Mouse (Mus musculus) heart, postnatal 14 days (tissue): ENCODE data around the gene Vmn2r75. TPM values are rescaled to one million over a fixed set of nuclear protein-coding genes. Genes with fewer than 3 reads are reported as not detected.
"Not testable (repeated sequence)": the region's sequence is repeated elsewhere in the genome, so short reads cannot be mapped to it uniquely, and the experiment has no call there.

ENCODE experiments used
- DNase-seq, 2 experiments: peaks; one replicate each; pipeline ENCODE4 v3.0.0; 2021 to 2022
- intact Hi-C: fragments of 180-260 bp; cut with DNase I; formaldehyde crosslinking; loops from one replicate; pipeline ENCODE4 v1.15.1; 2025
- long read RNA-seq, 2 experiments: library from polyadenylated mRNA; stranded (forward); transcript quantifications; one replicate each; pipeline ENCODE4 v2.0.0; 2021
- total RNA-seq, 2 experiments: library from RNA; stranded (reverse); gene quantifications; 2 replicates each; pipeline ENCODE4 v1.2.3; 2021

The Vmn2r75 gene
- total RNA-seq: not detected
- long read RNA-seq, experiment 1: 0 reads
- long read RNA-seq, experiment 2: 0 reads

DNA sequence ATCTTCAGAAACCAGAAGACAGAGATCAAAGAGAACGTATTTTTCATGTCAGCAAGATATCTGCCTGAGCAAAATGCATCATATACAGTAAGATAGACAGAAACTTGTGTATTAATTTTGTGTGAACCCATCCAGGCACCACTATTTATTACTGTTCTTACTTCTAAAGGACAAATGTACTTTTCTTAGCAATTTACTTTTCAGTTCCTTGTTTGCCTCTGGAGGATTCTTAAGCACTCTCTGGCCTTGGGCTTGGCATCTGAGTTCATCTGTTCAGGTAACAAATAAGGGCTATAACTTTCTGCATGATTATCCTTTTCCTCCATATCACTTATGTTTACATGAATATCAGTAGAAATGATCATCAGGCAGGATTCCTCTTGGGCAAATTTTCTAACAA lies at the start of gene Vmn2r75:
Gene Vmn2r75 (minus strand): TSS at position 101 of the 400 bp plus-strand sequence.
- intact Hi-C loops, DNase-seq: not testable (repeated sequence)

- DNase-seq: no peak
- intact Hi-C loops: no loop called here
Measured at GRCm38 (mm10) chr7:86211345-86211744, 39.8 kb upstream of the Vmn2r75 start.

Other genes with a start within 250 kb of the Vmn2r75 start
- not detected for gene Vmn2r74, start 210.1 kb downstream of the Vmn2r75 start, total RNA-seq
- gene Vmn2r76, start 74.5 kb upstream of the Vmn2r75 start, total RNA-seq: not detected
- gene Olfr310, start 105.4 kb upstream of the Vmn2r75 start, total RNA-seq: not detected
- gene Olfr309, start 141.9 kb upstream of the Vmn2r75 start, total RNA-seq: not detected
- not detected for gene Olfr308, start 153.9 kb upstream of the Vmn2r75 start, total RNA-seq
- gene Olfr307, start 165.8 kb upstream of the Vmn2r75 start, total RNA-seq: not detected
- gene Olfr305, start 195.2 kb upstream of the Vmn2r75 start, total RNA-seq: not detected
- not detected for gene Olfr304, start 214.9 kb upstream of the Vmn2r75 start, total RNA-seq
- gene Olfr303, start 226.0 kb upstream of the Vmn2r75 start, total RNA-seq: not detected
- gene Olfr301, start 232.1 kb upstream of the Vmn2r75 start, total RNA-seq: not detected